Mouse (Mus musculus) forebrain, embryonic 14.5 days (tissue): ENCODE measurements around the gene Fam111a. TPM values are rescaled to one million over a fixed set of nuclear protein-coding genes. Genes with fewer than 3 reads are reported as not detected.

ENCODE experiments used
- ATAC-seq: fragments of 200-750 bp; cut with Nextera tagmentation; 2 replicates; pipeline ENCODE4 v1.8.0; 2017; ENCODE audit warnings: mild to moderate bottlenecking, moderate library complexity
- DNase-seq: peaks from one replicate; pipeline ENCODE4 v3.0.0-alpha.2; 2015; ENCODE audit warnings: low spot score
- H3K27ac ChIP-seq: fragments of 300-500 bp; sonication (generic); 2 replicates; pipeline ENCODE4 v1.5.1; 2014; ENCODE audit warnings: low read depth, mild to moderate bottlenecking, control low read depth, low read length, moderate library complexity
- H3K27me3 ChIP-seq: fragments of 300-500 bp; sonication (generic); replicated peaks from 2 replicates; pipeline ENCODE4 v1.6.1; 2014; ENCODE audit warnings: low read length, control low read depth, mixed read lengths; ENCODE audit not compliant: control insufficient read depth, insufficient read depth
- H3K36me3 ChIP-seq: fragments of 300-500 bp; sonication (generic); 2 replicates; pipeline ENCODE4 v1.6.1; 2014; ENCODE audit warnings: low read length, control low read depth; ENCODE audit not compliant: control insufficient read depth, insufficient read depth
- H3K4me1 ChIP-seq: fragments of 300-500 bp; sonication (generic); 2 replicates; pipeline ENCODE4 v1.6.1; 2014; ENCODE audit warnings: antibody characterized with exemption, low read length, control low read depth; ENCODE audit not compliant: control insufficient read depth, insufficient read depth
- H3K4me2 ChIP-seq: fragments of 300-500 bp; sonication (generic); 2 replicates; pipeline ENCODE4 v1.6.1; 2014; ENCODE audit warnings: mild to moderate bottlenecking, control low read depth, low read length
- H3K4me3 ChIP-seq: fragments of 300-500 bp; sonication (generic); 2 replicates; pipeline ENCODE4 v1.5.1; 2014; ENCODE audit warnings: low read depth, low read length, control low read depth
- H3K9ac ChIP-seq: fragments of 300-500 bp; sonication (generic); 2 replicates; pipeline ENCODE4 v1.6.1; 2014; ENCODE audit warnings: mild to moderate bottlenecking, low read length, control low read depth, moderate library complexity
- H3K9me3 ChIP-seq: fragments of 300-500 bp; sonication (generic); replicated peaks from 2 replicates; pipeline ENCODE4 v1.6.1; 2016; ENCODE audit warnings: low read length, control low read depth, mixed read lengths; ENCODE audit not compliant: control insufficient read depth
- WGBS: fragments of 180-500 bp; shearing (Covaris S2); extraction: QIAGEN DNeasy Blood & Tissue Kit; methylation state at CpG from one replicate; pipeline ENCODE4 v1.1.7; 2014; 5-methylcytosine and 5-hydroxymethylcytosine counted together
- polyA plus RNA-seq: library from polyadenylated mRNA; unstranded; fragments of >200 nt; fragmentation: Nextera tagmentation; extraction: Ambion mirVana; gene quantifications from 2 replicates; pipeline ENCODE4 v1.2.1, GENCODE M21; 2014

The Fam111a gene
- polyA plus RNA-seq, 1 experiment from 2014 or later: 9.9 TPM

- Histone ChIP-seq H3K27ac (peak within 1 kb of the TSS; percentile 93), H3K36me3 (0 out of 2 replicates have a peak, but pooled peaks cover 7% of the 10 kb centered on the region), H3K9ac (peak within 1 kb of the TSS; percentile 92), H3K4me1 (peaks cover 11% of the 10 kb centered on the region), H3K4me3 (peak within 1 kb of the TSS; percentile 80), H3K27me3 (no peaks in the 10 kb centered on the region), H3K9me3 (no peaks in the 10 kb centered on the region), H3K4me2 (peak within 1 kb of the TSS; percentile 80)
- WGBS: under 1% methylated on average over 70 of the region's 80 CpGs
- ATAC-seq: peak; percentile 91
- peak; percentile 97 for DNase-seq
Measured at GRCm38 (mm10) chr19:12501370-12502347, 43.9 kb upstream of the Fam111a start, which contains the start of gene Dtx4. Gene Dtx4, minus strand, starts transcription at chr19:12501454.

- Histone ChIP-seq H3K9me3 (no peaks in the 10 kb centered on the region), H3K4me2 (no peak overlapping the region), H3K4me1 (peaks cover 11% of the 10 kb centered on the region), H3K9ac (no peak overlapping the region), H3K27me3 (no peaks in the 10 kb centered on the region), H3K36me3 (no peaks in the 10 kb centered on the region), H3K4me3 (no peak overlapping the region), H3K27ac (no peak overlapping the region)
- DNase-seq: no peak
- 93% methylated on average over 7 of the region's 7 CpGs for WGBS
- ATAC-seq: no peak
Measured at GRCm38 (mm10) chr19:12502756-12503155, 42.8 kb upstream of the Fam111a start.

GRCm38 (mm10) chr19:12514621-12515020 lies 30.9 kb upstream of the Fam111a start:
- Histone ChIP-seq H3K36me3 (no peaks in the 10 kb centered on the region), H3K4me2 (no peak overlapping the region), H3K27me3 (no peaks in the 10 kb centered on the region), H3K9me3 (no peaks in the 10 kb centered on the region), H3K4me1 (no peaks in the 10 kb centered on the region), H3K27ac (no peak overlapping the region), H3K9ac (no peak overlapping the region), H3K4me3 (no peak overlapping the region)
- ATAC-seq (no peak), DNase-seq (no peak)

- DNase-seq: peak; percentile 83
- no peak overlapping the region for H3K27ac ChIP-seq
- no peaks in the 10 kb centered on the region for H3K36me3 ChIP-seq
- H3K4me3 ChIP-seq: peak overlapping the region; percentile 38
- H3K27me3 ChIP-seq: no peaks in the 10 kb centered on the region
- no peaks in the 10 kb centered on the region for H3K4me1 ChIP-seq
- WGBS: under 1% methylated on average over 16 of the region's 16 CpGs
- no peaks in the 10 kb centered on the region for H3K9me3 ChIP-seq
- H3K9ac ChIP-seq: peak overlapping the region; percentile 65
- H3K4me2 ChIP-seq: peak overlapping the region; percentile 61
- peak; percentile 90 for ATAC-seq
Measured at GRCm38 (mm10) chr19:12517671-12518540, 27.6 kb upstream of the Fam111a start.

GRCm38 (mm10) chr19:12518541-12518890 lies 27.0 kb upstream of the Fam111a start:
- Histone ChIP-seq H3K27me3 (no peaks in the 10 kb centered on the region), H3K36me3 (no peaks in the 10 kb centered on the region), H3K27ac (no peak overlapping the region), H3K9ac (peak overlapping the region; percentile 65), H3K4me3 (peak overlapping the region; percentile 38; the same call in 1 of the 2 replicates), H3K4me2 (peak overlapping the region; percentile 61), H3K9me3 (no peaks in the 10 kb centered on the region), H3K4me1 (no peaks in the 10 kb centered on the region)
- ATAC-seq: peak; percentile 22; the same call in 1 of the 2 replicates
- DNase-seq: no peak

- no peak for ATAC-seq
- H3K27me3 ChIP-seq: no peaks in the 10 kb centered on the region
- H3K9me3 ChIP-seq: no peaks in the 10 kb centered on the region
- H3K27ac ChIP-seq: no peak overlapping the region
- no peak overlapping the region for H3K4me2 ChIP-seq
- DNase-seq: no peak
- WGBS: 52% methylated on average over 4 of the region's 4 CpGs
- no peaks in the 10 kb centered on the region for H3K4me1 ChIP-seq
- no peak overlapping the region for H3K4me3 ChIP-seq
- no peaks in the 10 kb centered on the region for H3K36me3 ChIP-seq
- H3K9ac ChIP-seq: no peak overlapping the region
Measured at GRCm38 (mm10) chr19:12523377-12523776, 22.2 kb upstream of the Fam111a start.

- Histone ChIP-seq H3K4me1 (no peaks in the 10 kb centered on the region), H3K9me3 (no peaks in the 10 kb centered on the region), H3K36me3 (no peaks in the 10 kb centered on the region), H3K4me2 (no peak overlapping the region), H3K4me3 (no peak overlapping the region), H3K9ac (no peak overlapping the region), H3K27ac (no peak overlapping the region), H3K27me3 (no peaks in the 10 kb centered on the region)
- ATAC-seq: no peak
- DNase-seq: no peak
Measured at GRCm38 (mm10) chr19:12537168-12537567, 8.4 kb upstream of the Fam111a start.

GRCm38 (mm10) chr19:12539975-12540374 lies 5.6 kb upstream of the Fam111a start:
- no peak for DNase-seq
- Histone ChIP-seq H3K27ac (no peak overlapping the region), H3K4me1 (no peaks in the 10 kb centered on the region), H3K36me3 (no peaks in the 10 kb centered on the region), H3K9me3 (no peaks in the 10 kb centered on the region), H3K4me3 (no peak overlapping the region), H3K9ac (no peak overlapping the region), H3K4me2 (no peak overlapping the region), H3K27me3 (no peaks in the 10 kb centered on the region)
- ATAC-seq: no peak
- 82% methylated on average over 1 of the region's 1 CpGs for WGBS
